Mouse (Mus musculus) neural tube, embryonic 14.5 days (tissue): Measurements from ENCODE around the gene Scgb2b17. TPM values are rescaled to one million over a fixed set of nuclear protein-coding genes. Genes with fewer than 3 reads are reported as not detected.
"Not testable (repeated sequence)": the region's sequence is repeated elsewhere in the genome, so short reads cannot be mapped to it uniquely, and the experiment has no call there.

Experiments used
- ATAC-seq: fragments of 200-750 bp; cut with Nextera tagmentation; 2 replicates; pipeline ENCODE4 v1.8.0; 2017; ENCODE audit warnings: low read depth, mild to moderate bottlenecking, moderate TSS enrichment, moderate library complexity
- H3K27ac ChIP-seq: fragments of 300-500 bp; sonication (generic); 2 replicates; pipeline ENCODE4 v1.5.1; 2014; ENCODE audit warnings: low read depth, mild to moderate bottlenecking, control low read depth, low read length, moderate library complexity, mixed read lengths
- H3K27me3 ChIP-seq: fragments of 300-500 bp; sonication (generic); 2 replicates; pipeline ENCODE4 v1.6.1; 2014; ENCODE audit warnings: low read length; ENCODE audit not compliant: control insufficient read depth, insufficient read depth
- H3K36me3 ChIP-seq: fragments of 300-500 bp; sonication (generic); 2 replicates; pipeline ENCODE4 v1.6.1; 2014; ENCODE audit warnings: low read length, mixed read lengths; ENCODE audit not compliant: control insufficient read depth, insufficient read depth
- H3K4me1 ChIP-seq: fragments of 300-500 bp; sonication (generic); 2 replicates; pipeline ENCODE4 v1.6.1; 2014; ENCODE audit warnings: low read length; ENCODE audit not compliant: control insufficient read depth, insufficient read depth
- H3K4me2 ChIP-seq: fragments of 300-500 bp; sonication (generic); 2 replicates; pipeline ENCODE4 v1.6.1; 2014; ENCODE audit warnings: mild to moderate bottlenecking, low read depth, low read length, control low read depth
- H3K4me3 ChIP-seq: fragments of 300-500 bp; sonication (generic); 2 replicates; pipeline ENCODE4 v1.5.1; 2014; ENCODE audit warnings: low read depth, low read length, control low read depth, mixed read lengths
- H3K9ac ChIP-seq: fragments of 300-500 bp; sonication (generic); replicated peaks from 2 replicates; pipeline ENCODE4 v1.6.1; 2014; ENCODE audit warnings: low read depth, mild to moderate bottlenecking, control low read depth, low read length, mixed read lengths
- H3K9me3 ChIP-seq: fragments of 300-500 bp; sonication (generic); 2 replicates; pipeline ENCODE4 v1.6.1; 2016; ENCODE audit warnings: low read length; ENCODE audit not compliant: control insufficient read depth
- polyA plus RNA-seq: library from polyadenylated mRNA; unstranded; fragments of >200 nt; fragmentation: Nextera tagmentation; extraction: Ambion mirVana; gene quantifications from 2 replicates; pipeline ENCODE4 v1.2.1, GENCODE M21; 2014

The Scgb2b17 gene
- polyA plus RNA-seq = not detected in 2 replicates

- H3K4me1 ChIP-seq, ATAC-seq, H3K9ac ChIP-seq, H3K4me3 ChIP-seq, H3K9me3 ChIP-seq, H3K27me3 ChIP-seq, H3K4me2 ChIP-seq, H3K27ac ChIP-seq, H3K36me3 ChIP-seq: not testable (repeated sequence)
Observed at GRCm38 (mm10) chr7:33056461-33056860, at the start of gene Scgb2b17. Gene Scgb2b17 (minus strand): TSS chr7:33056561.

DNA sequence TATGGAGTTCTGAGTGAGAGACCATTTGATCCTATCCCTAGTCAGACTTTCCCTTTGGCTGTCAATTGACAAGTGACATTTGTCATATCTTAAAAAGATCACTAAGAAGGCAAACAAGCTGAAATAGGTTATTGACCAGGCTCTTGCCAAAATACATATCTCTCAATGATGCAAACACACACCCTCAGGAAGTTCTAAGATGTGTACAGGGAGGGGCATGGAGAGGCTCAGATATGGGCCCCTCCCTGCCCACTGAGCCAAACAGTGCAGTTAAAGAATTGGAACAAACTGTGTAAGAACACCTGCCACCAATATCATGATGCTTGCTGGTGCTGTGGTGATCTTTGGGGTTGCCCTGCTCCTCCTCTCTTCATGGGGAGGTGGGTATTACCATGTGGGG, 6.8 kb upstream of the Scgb2b17 start, which contains the start of gene Scgb1b17:
Gene Scgb1b17, plus strand, starts transcription at position 301 of the 400 bp plus-strand sequence.
- H3K4me2 ChIP-seq, H3K36me3 ChIP-seq, H3K4me1 ChIP-seq, H3K9me3 ChIP-seq, H3K9ac ChIP-seq, H3K27ac ChIP-seq, ATAC-seq, H3K27me3 ChIP-seq, H3K4me3 ChIP-seq: not testable (repeated sequence)

Other genes starting within 250 kb of the Scgb2b17 start
- gene Scgb2b15, start 226.9 kb downstream of the Scgb2b17 start, polyA plus RNA-seq = not detected in 2 replicates
- not detected in 2 replicates for gene Scgb1b15, start 220.0 kb downstream of the Scgb2b17 start, polyA plus RNA-seq
- not detected in 2 replicates for gene Scgb1b17, start 6.9 kb upstream of the Scgb2b17 start, polyA plus RNA-seq
- gene Scgb2b18, start 117.3 kb upstream of the Scgb2b17 start, polyA plus RNA-seq = not detected in 2 replicates
- gene Scgb1b18, start 129.0 kb upstream of the Scgb2b17 start, polyA plus RNA-seq = not detected in 2 replicates
- gene Scgb2b19, start 223.8 kb upstream of the Scgb2b17 start, polyA plus RNA-seq = not detected in 2 replicates
- gene Scgb1b19, start 230.7 kb upstream of the Scgb2b17 start, polyA plus RNA-seq = not detected in 2 replicates